Mouse (Mus musculus): ENCODE data around the gene Cd44. TPM values are rescaled to one million over a fixed set of nuclear protein-coding genes. Genes with fewer than 3 reads are reported as not detected.

Gene Cd44
- polyA plus RNA-seq, 1 experiment from 2014 or later = 4.0 TPM

DNA sequence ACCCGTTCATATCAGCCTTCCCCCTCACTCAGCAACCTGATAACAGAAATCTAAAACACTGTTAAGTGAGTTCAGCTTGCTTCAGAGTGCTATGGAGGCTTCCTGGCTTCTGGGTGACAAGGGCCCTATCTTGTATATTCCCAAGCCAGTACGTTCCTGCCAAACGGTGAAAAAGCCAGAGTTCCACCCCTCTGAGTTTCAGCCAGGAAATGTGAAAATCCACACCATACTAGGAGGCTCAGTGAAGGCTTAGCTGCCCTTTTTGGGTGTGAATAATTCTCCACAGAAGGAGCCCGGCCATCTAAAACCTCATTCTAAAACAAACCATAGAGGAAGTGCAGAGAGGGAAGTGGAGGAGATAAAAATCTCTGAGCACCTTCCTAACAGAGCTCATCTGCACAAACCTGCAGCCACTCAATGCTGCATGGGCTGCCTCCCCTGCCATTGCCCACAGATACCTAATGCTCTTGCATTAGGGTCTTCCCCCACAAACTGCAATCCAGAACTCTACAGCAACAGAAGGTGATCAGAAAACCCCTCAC lies 49.5 kb downstream of the Cd44 start:
- DNase-seq (ENCODE audit: low spot score) (no peak), ATAC-seq (replicated peaks; ENCODE audit: insufficient number of reproducible peaks, low FRiP score, low TSS enrichment, low read depth) (no peak)
- Histone ChIP-seq H3K27ac (replicated peaks; ENCODE audit: low read depth, low read length) (no peak overlapping the region), H3K4me1 (ENCODE audit: control insufficient read depth, insufficient read depth, low read length) (no peaks in the 10 kb centered on the region), H3K9ac (replicated peaks; ENCODE audit: low read length) (no peak overlapping the region), H3K4me2 (ENCODE audit: low read depth, low read length) (no peak overlapping the region), H3K9me3 (replicated peaks; ENCODE audit: control insufficient read depth, low read length) (no peaks in the 10 kb centered on the region), H3K27me3 (ENCODE audit: control insufficient read depth, insufficient read depth, low read length) (no peaks in the 10 kb centered on the region), H3K4me3 (ENCODE audit: low read depth, low read length) (no peak overlapping the region), H3K36me3 (replicated peaks; ENCODE audit: control insufficient read depth, insufficient read depth, low read depth, low read length) (no peaks in the 10 kb centered on the region)
- WGBS = 68% methylated on average over 4 of the region's 4 CpGs

DNA sequence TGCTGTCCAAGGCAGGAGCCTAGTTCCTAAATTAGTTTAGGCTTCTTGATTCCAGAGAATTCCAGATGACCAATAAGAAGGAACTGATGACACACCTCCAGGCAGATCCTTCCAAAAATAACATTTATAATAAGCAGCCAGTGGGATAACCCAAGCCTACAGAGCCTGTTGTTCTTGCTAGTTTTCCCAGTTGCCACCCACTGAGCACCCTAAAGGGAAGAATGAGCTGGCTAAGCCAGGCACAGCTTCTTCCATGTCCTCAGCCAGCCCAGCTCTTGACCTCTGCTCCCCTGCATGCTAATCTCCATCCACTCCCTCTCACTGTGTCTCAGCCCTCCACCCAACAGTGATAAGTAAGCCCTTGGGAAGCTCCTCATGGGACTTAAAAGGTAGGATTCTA lies 51.4 kb downstream of the Cd44 start:
- DNase-seq (ENCODE audit: low spot score) (no peak), ATAC-seq (replicated peaks; ENCODE audit: insufficient number of reproducible peaks, low FRiP score, low TSS enrichment, low read depth) (no peak)
- no peaks in the 10 kb centered on the region for H3K4me1 ChIP-seq (ENCODE audit: control insufficient read depth, insufficient read depth, low read length)
- H3K4me3 ChIP-seq (ENCODE audit: low read depth, low read length) = no peak overlapping the region
- no peak overlapping the region for H3K27ac ChIP-seq (replicated peaks; ENCODE audit: low read depth, low read length)
- no peak overlapping the region for H3K4me2 ChIP-seq (ENCODE audit: low read depth, low read length)
- H3K9me3 ChIP-seq (replicated peaks; ENCODE audit: control insufficient read depth, low read length) = no peaks in the 10 kb centered on the region
- H3K27me3 ChIP-seq (ENCODE audit: control insufficient read depth, insufficient read depth, low read length) = no peaks in the 10 kb centered on the region
- no peak overlapping the region for H3K9ac ChIP-seq (replicated peaks; ENCODE audit: low read length)
- no peaks in the 10 kb centered on the region for H3K36me3 ChIP-seq (replicated peaks; ENCODE audit: control insufficient read depth, insufficient read depth, low read depth, low read length)

DNA sequence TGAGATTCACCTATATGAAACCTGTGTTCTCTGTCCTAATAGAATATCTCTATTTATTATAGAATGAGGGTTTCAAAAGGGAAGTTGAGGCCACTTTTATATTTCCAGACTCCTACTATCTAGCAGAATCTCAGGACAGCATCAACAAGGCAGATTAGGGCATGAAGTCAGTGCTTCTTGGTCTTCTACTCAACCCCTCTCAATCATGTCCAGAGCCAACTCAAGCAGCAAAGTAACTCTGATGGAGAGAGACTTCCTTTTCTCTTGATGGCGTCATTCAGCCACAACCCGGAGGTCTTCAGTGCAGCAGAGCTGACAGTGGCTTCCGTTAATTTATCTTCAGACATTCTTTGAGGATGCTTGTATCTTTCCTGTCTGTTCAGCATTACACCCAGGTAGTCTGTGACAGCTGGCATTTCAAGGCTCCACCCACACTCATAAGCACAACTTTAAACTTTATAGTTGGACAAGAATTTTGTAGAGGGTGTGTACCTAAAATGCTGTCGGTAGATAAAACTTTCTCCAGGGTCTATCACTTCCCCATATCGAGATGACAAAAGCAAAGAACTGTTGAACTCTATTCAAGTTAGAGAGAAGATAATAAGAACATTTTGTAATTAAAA lies 52.5 kb downstream of the Cd44 start:
- H3K36me3 ChIP-seq (replicated peaks; ENCODE audit: control insufficient read depth, insufficient read depth, low read depth, low read length) = no peaks in the 10 kb centered on the region
- H3K9ac ChIP-seq (replicated peaks; ENCODE audit: low read length) = no peak overlapping the region
- H3K27ac ChIP-seq (replicated peaks; ENCODE audit: low read depth, low read length) = no peak overlapping the region
- ATAC-seq (replicated peaks; ENCODE audit: insufficient number of reproducible peaks, low FRiP score, low TSS enrichment, low read depth) = no peak
- no peaks in the 10 kb centered on the region for H3K4me1 ChIP-seq (ENCODE audit: control insufficient read depth, insufficient read depth, low read length)
- H3K4me2 ChIP-seq (ENCODE audit: low read depth, low read length) = no peak overlapping the region
- DNase-seq (ENCODE audit: low spot score) = no peak
- H3K27me3 ChIP-seq (ENCODE audit: control insufficient read depth, insufficient read depth, low read length) = no peaks in the 10 kb centered on the region
- H3K9me3 ChIP-seq (replicated peaks; ENCODE audit: control insufficient read depth, low read length) = no peaks in the 10 kb centered on the region
- no peak overlapping the region for H3K4me3 ChIP-seq (ENCODE audit: low read depth, low read length)
- 92% methylated on average over 5 of the region's 5 CpGs for WGBS

DNA sequence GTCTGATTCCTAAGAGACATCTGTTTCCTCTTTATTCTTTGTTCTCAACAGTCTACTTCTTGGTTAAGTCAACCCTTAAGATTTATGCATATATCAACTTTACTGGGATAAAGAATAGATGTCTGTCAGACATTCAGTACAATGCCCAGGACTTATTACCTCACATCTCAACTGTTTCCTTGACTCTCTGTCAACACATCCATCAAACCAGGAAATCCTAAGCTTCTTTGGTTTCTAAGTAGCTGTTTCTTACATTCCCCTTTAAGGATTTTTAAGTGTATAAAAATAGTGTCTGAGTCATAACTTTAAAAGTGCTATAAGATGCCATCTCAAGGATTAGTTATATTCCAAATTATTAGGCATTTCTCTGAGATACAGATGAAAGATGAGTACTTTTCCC lies 60.2 kb downstream of the Cd44 start:
- H3K4me3 ChIP-seq (ENCODE audit: low read depth, low read length) = no peak overlapping the region
- H3K9me3 ChIP-seq (replicated peaks; ENCODE audit: control insufficient read depth, low read length) = no peaks in the 10 kb centered on the region
- no peaks in the 10 kb centered on the region for H3K36me3 ChIP-seq (replicated peaks; ENCODE audit: control insufficient read depth, insufficient read depth, low read depth, low read length)
- no peaks in the 10 kb centered on the region for H3K4me1 ChIP-seq (ENCODE audit: control insufficient read depth, insufficient read depth, low read length)
- H3K27ac ChIP-seq (replicated peaks; ENCODE audit: low read depth, low read length) = no peak overlapping the region
- no peak for ATAC-seq (replicated peaks; ENCODE audit: insufficient number of reproducible peaks, low FRiP score, low TSS enrichment, low read depth)
- no peaks in the 10 kb centered on the region for H3K27me3 ChIP-seq (ENCODE audit: control insufficient read depth, insufficient read depth, low read length)
- H3K4me2 ChIP-seq (ENCODE audit: low read depth, low read length) = no peak overlapping the region
- no peak for DNase-seq (ENCODE audit: low spot score)
- no peak overlapping the region for H3K9ac ChIP-seq (replicated peaks; ENCODE audit: low read length)

DNA sequence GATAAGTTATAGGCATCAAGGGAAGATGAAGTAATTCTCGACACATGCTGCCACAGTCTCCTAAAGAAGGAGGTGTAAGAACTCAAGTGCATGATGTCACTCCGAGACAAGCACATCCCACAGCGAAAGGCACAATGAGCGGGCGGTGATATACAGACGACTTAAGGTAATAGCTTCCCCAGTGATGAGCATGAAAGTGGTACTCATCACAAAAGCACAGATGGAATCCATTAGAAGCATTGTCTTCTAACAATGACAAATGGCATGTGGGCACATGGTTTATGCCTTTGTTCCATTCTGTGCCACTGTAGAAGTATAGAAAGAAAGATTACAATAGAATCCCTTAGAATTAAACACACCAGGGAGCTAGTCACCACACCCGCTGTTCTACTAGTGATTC lies 63.3 kb downstream of the Cd44 start:
- no peak for DNase-seq (ENCODE audit: low spot score)
- 81% methylated on average over 7 of the region's 7 CpGs for WGBS

DNA sequence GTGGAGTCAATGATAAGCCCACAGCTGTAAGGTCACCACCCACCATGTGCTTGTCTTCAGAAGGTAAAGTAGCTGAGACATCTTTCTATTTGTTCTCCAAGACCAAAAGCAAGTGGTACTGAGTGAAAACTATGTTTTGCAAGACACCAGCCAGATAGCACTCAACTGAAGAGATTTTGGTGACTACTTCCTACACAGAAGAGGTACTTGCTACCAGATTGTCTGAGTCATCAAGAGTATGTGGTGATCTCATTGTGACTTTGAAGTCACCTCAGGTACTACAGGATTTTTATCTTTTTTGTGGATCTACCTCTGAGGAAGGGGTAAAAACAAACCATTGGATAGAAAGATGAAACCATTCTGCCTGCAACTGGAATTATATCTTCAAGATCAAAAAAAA lies 69.9 kb downstream of the Cd44 start:
- Histone ChIP-seq H3K36me3 (replicated peaks; ENCODE audit: control insufficient read depth, insufficient read depth, low read depth, low read length) (no peaks in the 10 kb centered on the region), H3K4me3 (ENCODE audit: low read depth, low read length) (no peak overlapping the region), H3K4me2 (ENCODE audit: low read depth, low read length) (no peak overlapping the region), H3K4me1 (ENCODE audit: control insufficient read depth, insufficient read depth, low read length) (no peaks in the 10 kb centered on the region), H3K27me3 (ENCODE audit: control insufficient read depth, insufficient read depth, low read length) (no peaks in the 10 kb centered on the region), H3K27ac (replicated peaks; ENCODE audit: low read depth, low read length) (no peak overlapping the region), H3K9me3 (replicated peaks; ENCODE audit: control insufficient read depth, low read length) (no peaks in the 10 kb centered on the region), H3K9ac (replicated peaks; ENCODE audit: low read length) (no peak overlapping the region)
- DNase-seq (ENCODE audit: low spot score) (no peak), ATAC-seq (replicated peaks; ENCODE audit: insufficient number of reproducible peaks, low FRiP score, low TSS enrichment, low read depth) (no peak)

More for the DNA sequence above, 63.3 kb downstream of the Cd44 start:
- Histone ChIP-seq H3K4me3 (ENCODE audit: low read depth, low read length) (no peak overlapping the region), H3K27ac (replicated peaks; ENCODE audit: low read depth, low read length) (no peak overlapping the region), H3K4me2 (ENCODE audit: low read depth, low read length) (no peak overlapping the region), H3K9ac (replicated peaks; ENCODE audit: low read length) (no peak overlapping the region), H3K4me1 (ENCODE audit: control insufficient read depth, insufficient read depth, low read length) (no peaks in the 10 kb centered on the region), H3K9me3 (replicated peaks; ENCODE audit: control insufficient read depth, low read length) (no peaks in the 10 kb centered on the region), H3K27me3 (ENCODE audit: control insufficient read depth, insufficient read depth, low read length) (no peaks in the 10 kb centered on the region), H3K36me3 (replicated peaks; ENCODE audit: control insufficient read depth, insufficient read depth, low read depth, low read length) (no peaks in the 10 kb centered on the region)
- ATAC-seq (replicated peaks; ENCODE audit: insufficient number of reproducible peaks, low FRiP score, low TSS enrichment, low read depth) = no peak

DNA sequence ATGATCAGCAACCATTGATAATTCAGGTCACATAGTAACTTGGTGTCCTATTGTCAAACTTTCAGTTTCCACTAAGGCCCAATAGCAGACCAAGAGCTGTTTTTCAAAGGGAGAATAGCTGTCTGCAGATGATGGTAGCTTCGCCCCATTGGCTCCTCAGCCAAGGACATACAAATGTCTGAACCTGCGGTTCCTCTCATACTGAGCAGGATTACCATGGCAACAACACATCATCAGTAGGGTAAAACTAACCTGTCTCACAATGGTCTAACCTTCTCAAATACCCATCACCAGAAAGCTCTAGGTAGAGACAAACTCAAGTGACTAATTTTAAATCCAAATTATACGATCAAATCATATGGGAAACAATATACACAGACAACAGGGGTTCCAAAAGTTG lies 72.3 kb downstream of the Cd44 start:
- H3K4me3 ChIP-seq (ENCODE audit: low read depth, low read length) = no peak overlapping the region
- no peaks in the 10 kb centered on the region for H3K36me3 ChIP-seq (replicated peaks; ENCODE audit: control insufficient read depth, insufficient read depth, low read depth, low read length)
- H3K4me1 ChIP-seq (ENCODE audit: control insufficient read depth, insufficient read depth, low read length) = no peaks in the 10 kb centered on the region
- no peak overlapping the region for H3K4me2 ChIP-seq (ENCODE audit: low read depth, low read length)
- no peak overlapping the region for H3K9ac ChIP-seq (replicated peaks; ENCODE audit: low read length)
- WGBS = 81% methylated on average over 3 of the region's 3 CpGs
- DNase-seq (ENCODE audit: low spot score) (no peak), ATAC-seq (replicated peaks; ENCODE audit: insufficient number of reproducible peaks, low FRiP score, low TSS enrichment, low read depth) (peak; percentile 87; the same call in 1 of the 2 replicates)
- no peaks in the 10 kb centered on the region for H3K27me3 ChIP-seq (ENCODE audit: control insufficient read depth, insufficient read depth, low read length)
- no peak overlapping the region for H3K27ac ChIP-seq (replicated peaks; ENCODE audit: low read depth, low read length)
- no peaks in the 10 kb centered on the region for H3K9me3 ChIP-seq (replicated peaks; ENCODE audit: control insufficient read depth, low read length)

DNA sequence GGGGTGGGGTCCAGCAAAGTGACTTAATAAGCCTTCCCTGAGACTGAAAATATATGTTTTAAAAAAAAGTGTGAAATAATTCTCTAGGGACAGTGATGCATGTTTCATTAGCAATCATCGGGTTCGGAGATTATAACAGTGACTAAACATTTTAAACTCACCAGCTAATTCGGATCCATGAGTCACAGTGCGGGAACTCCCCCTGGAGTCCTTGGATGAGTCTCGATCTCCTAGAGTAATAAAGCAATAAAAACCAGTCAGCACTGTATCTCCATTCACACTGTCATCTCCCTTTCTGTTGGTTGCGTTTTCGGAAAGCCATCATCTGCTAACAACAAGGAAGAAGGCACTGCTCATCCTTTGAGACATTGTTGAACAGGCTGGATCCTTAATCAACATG lies 73.1 kb downstream of the Cd44 start:
- no peak overlapping the region for H3K9ac ChIP-seq (replicated peaks; ENCODE audit: low read length)
- H3K4me3 ChIP-seq (ENCODE audit: low read depth, low read length) = no peak overlapping the region
- no peaks in the 10 kb centered on the region for H3K9me3 ChIP-seq (replicated peaks; ENCODE audit: control insufficient read depth, low read length)
- H3K4me2 ChIP-seq (ENCODE audit: low read depth, low read length) = no peak overlapping the region
- no peak overlapping the region for H3K27ac ChIP-seq (replicated peaks; ENCODE audit: low read depth, low read length)
- no peak for ATAC-seq (replicated peaks; ENCODE audit: insufficient number of reproducible peaks, low FRiP score, low TSS enrichment, low read depth)
- no peaks in the 10 kb centered on the region for H3K4me1 ChIP-seq (ENCODE audit: control insufficient read depth, insufficient read depth, low read length)
- DNase-seq (ENCODE audit: low spot score) = no peak
- no peaks in the 10 kb centered on the region for H3K27me3 ChIP-seq (ENCODE audit: control insufficient read depth, insufficient read depth, low read length)
- no peaks in the 10 kb centered on the region for H3K36me3 ChIP-seq (replicated peaks; ENCODE audit: control insufficient read depth, insufficient read depth, low read depth, low read length)
- WGBS = 92% methylated on average over 7 of the region's 7 CpGs
